Mouse (Mus musculus) bone marrow macrophage, adult 2 months (primary cell): ENCODE results near the gene Slc17a6.

Experiments used
- CTCF ChIP-seq: IDR thresholded peaks from 2 replicates; pipeline ENCODE4 v1.5.1; 2012; ENCODE audit warnings: low read depth, mild to moderate bottlenecking, low read length, moderate library complexity
- POLR2A ChIP-seq: IDR thresholded peaks from 2 replicates; pipeline ENCODE4 v1.6.1; 2012; ENCODE audit warnings: mild to moderate bottlenecking, low read depth, low read length, borderline replicate concordance

GRCm38 (mm10) chr7:51628349-51628748, 6.5 kb downstream of the Slc17a6 start:
- TF ChIP-seq POLR2A = no peak
- no peak for TF ChIP-seq CTCF
